Mouse (Mus musculus): ENCODE results near the gene Gabra1. TPM values are rescaled to one million over a fixed set of nuclear protein-coding genes. Genes with fewer than 3 reads are reported as not detected.

Gabra1 gene
- total RNA-seq (2015) (not detected in 2 replicates), total RNA-seq (2017) (not detected in 2 replicates)

- peak; percentile 26; the same call in 1 of the 2 replicates for ATAC-seq (replicated peaks; ENCODE audit: poor library complexity)
These were observed at the start of gene Gabra1 for GRCm38 (mm10) chr11:42182825-42183152. Gene Gabra1 (minus strand): TSS chr11:42182930.

GRCm38 (mm10) chr11:42181973-42182824, 531 bp downstream of the Gabra1 start:
- ATAC-seq (replicated peaks; ENCODE audit: poor library complexity), result no peak

- no peak for ATAC-seq (replicated peaks; ENCODE audit: poor library complexity)
These were observed 1.3 kb downstream of the Gabra1 start for GRCm38 (mm10) chr11:42181426-42181825.

- no peak for ATAC-seq (replicated peaks; ENCODE audit: poor library complexity)
These were observed 3.2 kb downstream of the Gabra1 start for GRCm38 (mm10) chr11:42179535-42179934.

GRCm38 (mm10) chr11:42178296-42178695, 4.4 kb downstream of the Gabra1 start:
- no peak for ATAC-seq (replicated peaks; ENCODE audit: poor library complexity)

- no peak for ATAC-seq (replicated peaks; ENCODE audit: poor library complexity)
These were observed 31.3 kb downstream of the Gabra1 start for GRCm38 (mm10) chr11:42151396-42151795.

- no peak for ATAC-seq (replicated peaks; ENCODE audit: poor library complexity)
These were observed 65.8 kb downstream of the Gabra1 start for GRCm38 (mm10) chr11:42116931-42117330.

GRCm38 (mm10) chr11:42110051-42110450, 72.7 kb downstream of the Gabra1 start:
- no peak for ATAC-seq (replicated peaks; ENCODE audit: poor library complexity)

- no peak for ATAC-seq (replicated peaks; ENCODE audit: poor library complexity)
These were observed 73.1 kb downstream of the Gabra1 start for GRCm38 (mm10) chr11:42109627-42110026.

GRCm38 (mm10) chr11:42095556-42095955, 87.2 kb downstream of the Gabra1 start:
- ATAC-seq (replicated peaks; ENCODE audit: poor library complexity), result no peak

Other genes starting within 250 kb of the Gabra1 start
- not detected in 2 replicates for gene Gabrg2, start 182.1 kb downstream of the Gabra1 start, total RNA-seq (2015)
- gene Gabrg2, start 182.1 kb downstream of the Gabra1 start, total RNA-seq (2017), result not detected in 2 replicates
- not detected in 2 replicates for gene Gabra6, start 138.1 kb upstream of the Gabra1 start, total RNA-seq (2015)
- not detected in 2 replicates for gene Gabra6, start 138.1 kb upstream of the Gabra1 start, total RNA-seq (2017)
- gene Gabrb2, start 236.8 kb upstream of the Gabra1 start, total RNA-seq (2015), result not detected in 2 replicates
- not detected in 2 replicates for gene Gabrb2, start 236.8 kb upstream of the Gabra1 start, total RNA-seq (2017)

All from megakaryocyte progenitor cell, adult 5-6 weeks (primary cell).